Mouse (Mus musculus) layer of hippocampus, adult 11-12 months (tissue): ENCODE results near the gene Fubp1.
A peak's percentile ranks its signal among the peaks of the same experiment; 100 is the strongest.
"Not testable (repeated sequence)": the region's sequence is repeated elsewhere in the genome, so short reads cannot be mapped to it uniquely, and the experiment has no call there.

ENCODE experiments used
- DNase-seq: peaks from one replicate; pipeline ENCODE4 v3.0.0; 2022; ENCODE audit warnings: low spot score

The Fubp1 gene

DNA sequence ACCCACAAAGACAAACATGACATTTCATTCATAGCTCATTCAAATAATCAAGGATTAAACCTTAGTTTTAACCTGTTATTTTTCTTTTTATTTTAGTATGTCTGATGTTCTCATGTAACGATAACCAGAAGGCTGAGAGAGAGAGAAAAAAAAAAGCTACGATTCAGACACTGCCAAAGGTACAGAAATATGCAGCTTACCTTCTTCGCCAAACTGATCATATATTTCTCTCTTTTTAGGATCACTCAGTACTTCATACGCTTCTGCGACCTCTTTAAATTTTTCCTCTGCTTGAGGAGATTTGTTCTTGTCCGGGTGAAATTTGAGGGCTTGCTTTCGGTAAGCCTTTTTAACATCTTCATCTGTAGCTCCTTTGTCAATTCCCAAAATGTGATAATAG, 17.0 kb upstream of the Fubp1 start:
- DNase-seq, result no peak

GRCm38 (mm10) chr3:152193635-152194097, 16.6 kb upstream of the Fubp1 start:
- DNase-seq, result peak; percentile 88

GRCm38 (mm10) chr3:152197246-152197645, 13.0 kb upstream of the Fubp1 start:
- not testable (repeated sequence) for DNase-seq

GRCm38 (mm10) chr3:152199125-152199524, 11.1 kb upstream of the Fubp1 start:
- no peak for DNase-seq

DNA sequence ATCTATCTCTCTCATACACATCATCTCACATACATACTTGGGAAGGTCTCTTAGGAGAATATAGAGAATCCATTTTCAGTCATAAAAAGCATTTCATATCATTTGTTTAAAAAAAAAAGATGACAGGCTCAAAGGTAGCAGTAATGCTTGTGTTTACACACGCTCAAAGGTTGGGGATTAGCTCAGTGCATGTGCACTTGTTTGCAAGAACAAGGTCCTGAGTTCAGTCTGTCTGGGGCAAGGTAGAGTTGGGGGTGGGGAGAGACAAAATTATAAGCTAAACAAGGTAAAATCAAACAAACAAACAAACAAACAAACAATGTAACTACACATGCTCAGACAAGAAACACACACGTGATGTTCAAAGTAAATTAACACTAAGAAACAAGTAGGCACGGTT, 9.0 kb upstream of the Fubp1 start:
- DNase-seq, result no peak

DNA sequence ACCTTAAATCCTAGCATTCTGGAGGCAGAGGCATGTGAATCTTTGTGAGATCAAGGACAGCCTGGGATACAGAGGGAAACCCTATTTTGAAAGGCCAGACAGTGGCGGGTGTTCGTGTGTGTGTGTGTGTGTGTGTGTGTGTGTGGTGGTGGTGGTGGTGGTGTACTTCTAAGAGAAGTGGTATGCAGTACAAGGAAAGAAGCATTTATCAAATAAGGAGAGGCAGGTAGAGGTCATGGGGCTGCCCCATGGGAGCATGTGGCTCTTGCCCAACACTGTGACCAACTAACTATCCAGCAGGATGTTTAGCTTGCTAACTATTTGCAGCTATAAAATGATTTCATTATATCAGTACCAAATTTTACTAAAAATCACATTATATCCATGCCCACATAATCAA, 8.6 kb upstream of the Fubp1 start:
- no peak for DNase-seq

GRCm38 (mm10) chr3:152202942-152203341, 7.3 kb upstream of the Fubp1 start:
- no peak for DNase-seq

GRCm38 (mm10) chr3:152203411-152203810, 6.8 kb upstream of the Fubp1 start:
- no peak for DNase-seq

- DNase-seq, result no peak
These were observed 6.2 kb upstream of the Fubp1 start for GRCm38 (mm10) chr3:152203996-152204395.

- no peak for DNase-seq
These were observed 5.6 kb upstream of the Fubp1 start for GRCm38 (mm10) chr3:152204577-152204976.

GRCm38 (mm10) chr3:152207156-152207555, 3.1 kb upstream of the Fubp1 start:
- DNase-seq, result no peak

DNA sequence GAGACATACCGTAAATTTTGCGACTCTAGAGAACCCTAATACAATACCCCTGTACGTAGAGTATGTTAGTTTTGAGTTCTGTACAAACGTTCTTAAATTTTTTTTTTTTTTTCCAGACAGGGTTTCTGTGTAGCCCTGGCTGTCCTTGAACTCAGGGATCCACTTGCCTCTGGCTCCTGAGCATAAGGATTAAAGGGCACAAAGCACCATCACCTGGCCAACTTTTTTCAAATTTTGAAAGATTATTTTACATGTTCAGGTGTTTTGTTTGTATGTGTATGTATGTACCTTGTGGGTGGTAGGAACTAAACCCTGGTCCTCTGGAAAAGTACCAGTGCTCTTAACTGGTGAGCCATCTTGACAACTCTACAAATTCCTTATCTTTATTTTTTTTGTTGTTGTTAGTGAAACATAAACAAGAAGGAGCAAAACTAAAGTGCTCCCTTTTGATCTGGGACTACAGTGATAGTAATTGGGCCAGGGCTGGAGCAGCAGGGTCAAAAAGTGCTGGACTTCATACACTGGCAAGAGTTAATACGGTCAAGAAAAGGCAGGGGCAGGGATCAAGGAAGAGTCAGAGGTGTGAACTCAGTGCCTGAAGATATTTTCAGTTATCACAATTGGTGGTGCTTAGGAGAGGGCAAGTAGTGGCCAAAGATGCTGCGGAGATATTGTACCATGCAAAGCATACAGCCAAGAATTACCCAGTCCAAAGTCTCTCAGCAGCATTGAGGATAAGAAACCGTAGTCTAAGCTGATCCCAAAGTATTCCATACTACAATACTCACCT, 1.9 kb upstream of the Fubp1 start:
- no peak for DNase-seq

- no peak for DNase-seq
These were observed 850 bp upstream of the Fubp1 start for GRCm38 (mm10) chr3:152209177-152209966.

DNA sequence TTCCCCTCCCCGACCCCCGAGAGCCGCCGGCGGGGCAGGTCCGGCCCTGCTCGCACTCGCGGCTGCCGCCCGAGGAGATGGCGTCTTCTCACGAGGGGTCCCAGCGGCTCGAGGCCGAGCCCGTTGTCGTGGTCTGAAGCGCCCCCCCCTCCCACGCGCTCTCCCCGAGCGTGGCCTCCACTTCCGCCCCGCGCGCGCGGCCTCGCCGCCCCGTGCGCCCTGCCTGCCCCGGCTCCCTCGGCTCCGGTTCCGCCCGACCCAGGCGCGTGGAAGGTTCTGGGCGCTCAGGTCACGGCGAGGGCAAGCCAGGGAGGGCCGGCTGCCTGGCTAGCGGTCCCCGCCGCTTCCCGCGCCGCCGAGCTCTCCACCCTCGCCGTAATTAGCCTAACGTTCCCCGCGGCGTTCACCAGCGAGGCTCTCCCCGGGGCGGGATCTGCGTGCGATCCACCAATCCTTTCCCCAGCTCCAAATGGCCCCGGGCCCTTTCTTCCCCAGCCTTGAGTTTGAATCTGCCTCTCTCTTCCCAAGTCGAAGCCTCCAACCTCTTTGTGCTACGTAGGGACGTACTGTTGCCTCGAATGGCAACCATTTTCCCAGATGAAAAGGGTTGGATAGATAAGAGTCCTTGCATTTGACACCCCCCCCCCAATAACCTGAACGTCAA, 638 bp downstream of the Fubp1 start:
- peak; percentile 63 for DNase-seq

- DNase-seq, result no peak
These were observed 1.6 kb downstream of the Fubp1 start for GRCm38 (mm10) chr3:152211731-152212279.

DNA sequence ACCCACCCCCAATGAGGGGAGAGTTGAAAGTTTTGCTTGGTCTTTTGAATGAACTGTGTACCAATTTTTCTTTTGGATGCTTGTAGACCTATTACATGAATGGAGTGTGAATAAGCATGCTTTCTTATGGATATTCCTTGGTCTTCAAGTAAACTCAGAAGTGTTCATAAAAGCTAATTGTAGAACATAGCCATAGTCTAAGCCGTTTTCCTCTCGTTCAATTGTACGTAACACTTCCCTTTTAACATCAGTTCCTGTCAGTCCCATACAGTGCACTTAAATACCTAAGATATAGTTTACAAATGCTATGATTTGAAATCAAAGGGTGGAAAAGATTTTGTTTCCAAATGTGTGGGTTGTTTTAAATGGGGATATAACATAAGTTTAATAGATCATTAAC, 3.2 kb downstream of the Fubp1 start:
- DNase-seq, result no peak

- DNase-seq, result no peak
These were observed 14.7 kb downstream of the Fubp1 start for GRCm38 (mm10) chr3:152224918-152225317.

- no peak for DNase-seq
These were observed 15.7 kb downstream of the Fubp1 start for GRCm38 (mm10) chr3:152225906-152226305.

DNA sequence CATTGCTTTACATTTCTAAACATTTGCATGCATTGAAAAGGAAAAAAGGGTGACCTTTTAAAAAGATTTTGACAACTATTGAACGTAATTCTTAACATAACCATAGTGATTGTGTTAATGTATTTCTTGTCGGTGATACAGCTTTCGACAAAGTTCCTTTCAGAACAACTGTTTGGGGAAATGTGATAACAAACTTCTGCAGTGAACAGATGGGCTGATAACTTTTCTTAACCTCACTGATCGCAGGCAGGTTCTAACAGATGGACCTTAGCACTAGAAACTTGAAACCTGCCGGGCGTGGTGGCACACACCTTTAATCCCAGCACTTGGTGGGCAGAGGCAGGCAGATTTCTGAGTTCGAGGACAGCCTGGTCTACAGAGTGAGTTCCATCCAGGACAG, 18.6 kb downstream of the Fubp1 start:
- DNase-seq, result no peak

DNA sequence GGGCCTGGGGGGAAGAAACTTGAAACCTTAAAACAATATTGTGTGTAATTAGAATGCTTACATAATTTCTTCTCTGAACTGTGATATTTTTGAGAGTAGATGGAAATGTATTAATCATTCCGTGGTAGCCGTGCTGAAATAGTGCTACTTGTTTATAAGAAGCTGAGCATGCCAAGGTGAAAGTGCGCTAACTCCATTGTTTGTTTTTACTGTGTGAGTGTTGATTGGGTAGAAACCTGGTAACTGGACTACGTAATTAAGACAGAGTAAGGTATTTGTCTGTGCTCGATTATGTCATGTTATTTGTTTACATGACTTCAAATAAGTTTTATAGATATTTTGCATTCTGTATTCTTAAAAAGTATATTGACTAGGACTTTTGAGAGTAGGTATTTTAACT, 19.0 kb downstream of the Fubp1 start:
- no peak for DNase-seq

DNA sequence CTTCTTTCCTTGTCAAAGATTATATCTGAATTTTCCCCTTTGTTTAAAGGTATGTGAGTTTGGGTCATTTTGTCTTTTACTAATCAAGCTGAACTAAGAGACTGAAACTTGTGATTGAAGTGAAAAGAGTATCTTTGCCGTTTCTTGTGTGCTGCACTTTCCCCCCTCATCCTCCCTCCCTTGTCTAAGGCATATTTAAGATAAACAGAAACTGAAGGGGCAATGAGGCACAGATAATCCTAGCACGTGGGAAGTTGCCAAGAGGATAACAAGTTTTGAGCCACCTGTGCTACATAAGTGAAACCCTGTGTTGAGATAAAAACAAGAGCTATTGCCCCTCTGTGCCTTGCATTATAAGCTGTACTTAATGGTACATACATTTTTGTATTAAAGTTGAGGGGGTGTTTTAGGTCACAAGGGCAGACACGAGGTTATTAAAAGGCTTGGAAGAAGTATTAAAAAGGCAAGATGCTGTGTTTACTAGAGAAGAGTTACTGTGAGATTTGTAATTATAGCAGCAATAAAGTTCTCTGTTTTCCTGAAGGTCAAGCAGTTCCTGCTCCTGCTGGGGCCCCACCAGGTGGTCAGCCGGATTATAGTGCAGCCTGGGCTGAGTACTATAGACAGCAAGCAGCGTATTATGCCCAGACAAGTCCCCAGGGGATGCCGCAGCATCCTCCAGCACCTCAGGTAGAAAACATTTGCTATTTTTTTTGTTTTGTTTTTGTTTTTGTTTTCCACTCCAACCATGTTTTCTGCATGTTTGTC, 21.3 kb downstream of the Fubp1 start:
- no peak for DNase-seq

DNA sequence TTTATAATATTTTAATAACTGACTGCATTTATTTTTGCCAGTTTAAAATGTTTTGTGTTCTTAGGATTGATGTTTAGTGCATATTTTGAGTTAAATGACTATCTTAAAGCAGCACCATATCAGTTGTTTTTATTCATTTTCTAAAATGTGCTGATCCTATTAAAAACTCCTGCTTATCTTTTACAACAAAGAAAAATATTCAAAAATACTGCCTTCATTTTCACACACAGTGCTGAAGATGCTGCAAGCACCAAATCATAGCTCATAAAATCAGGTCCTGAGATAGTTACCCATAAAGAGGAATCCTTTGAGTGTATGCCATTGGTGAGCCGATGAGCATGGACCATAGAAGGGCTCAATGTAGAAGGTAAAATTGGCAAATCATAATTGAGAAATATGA, 25.0 kb downstream of the Fubp1 start:
- DNase-seq, result no peak
